In genomic region chr13:102507916-102508315, GRCm38 (mm10) we compare ENCODE assay signal across 19 mouse cellular contexts.
"Had no signal": no experiment of that assay in that cellular context is flagged by ENCODE, and none has a peak within 500 bp of the region (broad histone marks: within the 10 kb centered on the region; RNA-seq: fewer than 3 reads in every experiment).

No protein-coding gene starts in this region.

- DNase-seq: kidney, adult 8-10 months; kidney, postnatal 14 days; kidney, postnatal 4 days; lung, adult 18-20 months; lung, postnatal 10 days; lung, postnatal 36 days; right cerebral cortex, postnatal 14 days; right cerebral cortex, postnatal 4 days; spleen, adult 18-20 months; thymus, postnatal 36 days had no signal

- ATAC-seq: midbrain, embryonic 15.5 days had no signal

- H3K4me2 ChIP-seq: liver, embryonic 11.5 days; liver, embryonic 15.5 days; lung, embryonic 15.5 days; midbrain, embryonic 12.5 days; midbrain, embryonic 15.5 days; neural tube, embryonic 12.5 days; neural tube, embryonic 15.5 days; stomach, embryonic 15.5 days had no signal

- H3K27ac ChIP-seq: liver, embryonic 15.5 days; lung, embryonic 15.5 days; midbrain, embryonic 12.5 days; midbrain, embryonic 15.5 days; neural tube, embryonic 12.5 days; neural tube, embryonic 15.5 days; stomach, embryonic 15.5 days had no signal

- H3K9me3 ChIP-seq: liver, embryonic 15.5 days; lung, embryonic 15.5 days; midbrain, embryonic 12.5 days; midbrain, embryonic 15.5 days; neural tube, embryonic 12.5 days; neural tube, embryonic 15.5 days; stomach, embryonic 15.5 days had no signal

- H3K4me3 ChIP-seq: liver, embryonic 15.5 days; lung, embryonic 15.5 days; megakaryocyte, embryonic 14.5 days; midbrain, embryonic 12.5 days; midbrain, embryonic 15.5 days; neural tube, embryonic 12.5 days; neural tube, embryonic 15.5 days; stomach, embryonic 15.5 days had no signal

- H3K9ac ChIP-seq: liver, embryonic 15.5 days; lung, embryonic 15.5 days; midbrain, embryonic 12.5 days; midbrain, embryonic 15.5 days; neural tube, embryonic 12.5 days; neural tube, embryonic 15.5 days; stomach, embryonic 15.5 days had no signal

- H3K36me3 ChIP-seq: liver, embryonic 15.5 days; lung, embryonic 15.5 days; midbrain, embryonic 12.5 days; midbrain, embryonic 15.5 days; neural tube, embryonic 12.5 days; neural tube, embryonic 15.5 days; stomach, embryonic 15.5 days had no signal

- H3K27me3 ChIP-seq: liver, embryonic 15.5 days; lung, embryonic 15.5 days; midbrain, embryonic 15.5 days; neural tube, embryonic 12.5 days; neural tube, embryonic 15.5 days; stomach, embryonic 15.5 days had no signal

- H3K4me1 ChIP-seq: liver, embryonic 15.5 days; lung, embryonic 15.5 days; megakaryocyte, embryonic 14.5 days; neural tube, embryonic 12.5 days; neural tube, embryonic 15.5 days had no signal
